Mouse (Mus musculus): Measurements from ENCODE around the gene Rasip1. TPM values are rescaled to one million over a fixed set of nuclear protein-coding genes. Genes with fewer than 3 reads are reported as not detected.
A peak's percentile ranks its signal among the peaks of the same experiment; 100 is the strongest.

The Rasip1 gene
- polyA plus RNA-seq, 1 experiment, result 11.6 TPM

DNA sequence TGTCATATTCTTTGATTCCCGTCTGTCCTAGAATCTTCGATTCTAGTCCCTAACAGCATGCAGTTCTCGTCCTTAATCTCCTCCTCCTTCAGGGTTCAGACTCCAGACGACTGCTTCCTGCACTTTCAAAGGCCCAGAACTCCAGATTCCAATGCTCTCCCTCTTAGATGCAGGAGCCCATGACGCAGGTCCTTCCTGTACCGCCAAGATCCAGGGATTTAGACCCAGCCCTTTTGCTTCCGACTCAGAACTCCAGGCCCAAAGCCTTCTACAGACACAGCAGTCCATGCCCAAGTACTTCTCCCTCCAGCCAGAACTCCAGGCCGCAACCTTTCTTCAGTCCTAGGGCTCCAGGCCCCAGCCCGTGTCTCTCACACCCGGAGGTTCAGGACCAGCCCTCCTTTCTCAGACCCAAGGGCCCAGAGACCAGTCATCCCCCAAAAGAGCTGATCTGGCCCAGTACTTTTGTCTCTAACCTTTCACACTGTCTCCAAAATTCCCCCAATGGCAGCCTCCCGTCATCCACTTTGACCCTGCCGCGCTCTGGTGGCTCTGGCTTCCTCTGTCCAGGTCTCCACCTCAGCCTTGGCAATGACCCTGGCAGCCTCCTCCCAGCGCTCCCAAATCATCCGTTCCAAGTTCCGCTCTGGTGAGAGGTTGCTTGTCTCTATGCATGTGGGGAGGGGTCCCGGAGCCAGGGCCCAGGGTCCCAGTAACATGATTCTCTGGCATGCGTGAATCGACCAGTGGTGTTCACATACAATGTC lies 13.1 kb downstream of the Rasip1 start:
- no peak overlapping the region for H3K27ac ChIP-seq (ENCODE audit: insufficient read depth, low read depth, low read length)
- 82% methylated on average over 19 of the region's 19 CpGs for WGBS
- H3K4me1 ChIP-seq (ENCODE audit: control insufficient read depth, insufficient read depth, insufficient read length, low read length), result peaks cover 4% of the 10 kb centered on the region; the same call in 1 of the 2 replicates
- no peak overlapping the region for H3K4me3 ChIP-seq (ENCODE audit: low read depth, low read length)
- H3K27me3 ChIP-seq (ENCODE audit: control insufficient read depth, insufficient read depth, low read length), result peaks cover 31% of the 10 kb centered on the region
- no peaks in the 10 kb centered on the region for H3K36me3 ChIP-seq (ENCODE audit: control insufficient read depth, insufficient read depth, low read length)
- TF ChIP-seq CTCF (IDR thresholded peaks at IDR 0.05; ENCODE audit: extremely low read depth, insufficient read length, insufficient replicate concordance, low read depth, low read length), result no peak

DNA sequence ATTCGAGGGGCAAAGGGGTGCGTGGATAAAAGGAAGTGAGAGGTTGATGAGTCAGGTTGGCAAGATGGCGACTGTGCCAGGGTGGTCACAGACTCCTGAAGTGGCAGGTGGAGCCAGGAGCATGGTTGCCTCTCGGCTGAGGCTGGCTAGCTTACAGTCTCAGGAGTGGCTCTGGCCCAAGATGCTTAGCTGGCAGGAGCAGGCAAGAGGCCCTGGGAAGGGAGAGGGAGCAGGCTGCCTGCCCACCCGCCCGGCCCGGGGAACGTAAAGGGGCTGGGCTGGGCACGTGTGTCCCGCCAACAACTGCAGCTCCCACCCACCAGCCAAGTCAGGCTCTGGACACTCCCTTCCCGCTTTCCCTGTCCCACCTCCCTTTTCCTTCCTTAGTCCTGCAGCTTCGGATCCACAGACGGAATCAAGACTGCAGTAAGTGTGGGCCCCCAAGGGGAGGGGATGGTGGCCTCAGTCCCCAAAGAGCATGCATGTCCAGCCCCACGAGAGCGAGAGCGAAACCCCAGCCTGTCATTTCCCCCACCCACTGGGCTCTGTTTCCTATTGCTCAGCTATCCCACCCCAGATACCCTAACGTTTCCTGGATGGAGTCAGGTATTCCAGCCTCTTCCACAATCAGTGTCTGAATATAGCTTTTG lies 14.2 kb downstream of the Rasip1 start:
- peaks cover 4% of the 10 kb centered on the region; the same call in 1 of the 2 replicates for H3K4me1 ChIP-seq (ENCODE audit: control insufficient read depth, insufficient read depth, insufficient read length, low read length)
- no peak overlapping the region for H3K27ac ChIP-seq (ENCODE audit: insufficient read depth, low read depth, low read length)
- 40% methylated on average over 17 of the region's 17 CpGs for WGBS
- peak overlapping the region; percentile 28 for H3K4me3 ChIP-seq (ENCODE audit: low read depth, low read length)
- H3K27me3 ChIP-seq (ENCODE audit: control insufficient read depth, insufficient read depth, low read length), result peaks cover 31% of the 10 kb centered on the region
- no peaks in the 10 kb centered on the region for H3K36me3 ChIP-seq (ENCODE audit: control insufficient read depth, insufficient read depth, low read length)
- TF ChIP-seq POLR2A (IDR thresholded peaks at IDR 0.05; ENCODE audit: low read depth, low read length), result no peak

DNA sequence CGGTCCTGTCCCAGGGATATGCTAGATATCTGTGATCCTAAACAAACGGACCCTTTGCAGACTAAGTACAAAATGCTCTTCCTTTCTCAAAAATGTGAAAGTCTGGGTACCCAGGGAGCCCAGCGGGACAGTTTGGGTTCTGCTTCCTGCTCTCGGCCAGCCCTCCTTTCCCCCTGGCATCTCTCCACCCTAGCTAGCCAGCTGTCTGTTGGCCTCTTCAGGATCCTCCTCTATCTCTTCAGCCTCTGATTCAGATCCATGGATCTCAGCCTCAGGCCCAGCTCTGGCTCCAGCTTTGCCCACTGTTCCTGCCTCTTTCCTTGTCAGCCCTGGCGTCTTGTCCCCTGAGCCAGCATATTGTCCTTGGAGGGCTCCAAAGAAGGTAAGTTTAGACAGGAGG lies 14.8 kb downstream of the Rasip1 start:
- H3K27ac ChIP-seq (ENCODE audit: insufficient read depth, low read depth, low read length), result no peak overlapping the region
- H3K27me3 ChIP-seq (ENCODE audit: control insufficient read depth, insufficient read depth, low read length), result peaks cover 29% of the 10 kb centered on the region
- TF ChIP-seq CTCF (IDR thresholded peaks at IDR 0.05; ENCODE audit: extremely low read depth, insufficient read length, insufficient replicate concordance, low read depth, low read length) (no peak), POLR2A (IDR thresholded peaks at IDR 0.05; ENCODE audit: low read depth, low read length) (no peak)
- 69% methylated on average over 5 of the region's 5 CpGs for WGBS
- no peak overlapping the region for H3K4me3 ChIP-seq (ENCODE audit: low read depth, low read length)
- no peaks in the 10 kb centered on the region for H3K36me3 ChIP-seq (ENCODE audit: control insufficient read depth, insufficient read depth, low read length)
- H3K4me1 ChIP-seq (ENCODE audit: control insufficient read depth, insufficient read depth, insufficient read length, low read length), result peaks cover 4% of the 10 kb centered on the region; the same call in 1 of the 2 replicates

DNA sequence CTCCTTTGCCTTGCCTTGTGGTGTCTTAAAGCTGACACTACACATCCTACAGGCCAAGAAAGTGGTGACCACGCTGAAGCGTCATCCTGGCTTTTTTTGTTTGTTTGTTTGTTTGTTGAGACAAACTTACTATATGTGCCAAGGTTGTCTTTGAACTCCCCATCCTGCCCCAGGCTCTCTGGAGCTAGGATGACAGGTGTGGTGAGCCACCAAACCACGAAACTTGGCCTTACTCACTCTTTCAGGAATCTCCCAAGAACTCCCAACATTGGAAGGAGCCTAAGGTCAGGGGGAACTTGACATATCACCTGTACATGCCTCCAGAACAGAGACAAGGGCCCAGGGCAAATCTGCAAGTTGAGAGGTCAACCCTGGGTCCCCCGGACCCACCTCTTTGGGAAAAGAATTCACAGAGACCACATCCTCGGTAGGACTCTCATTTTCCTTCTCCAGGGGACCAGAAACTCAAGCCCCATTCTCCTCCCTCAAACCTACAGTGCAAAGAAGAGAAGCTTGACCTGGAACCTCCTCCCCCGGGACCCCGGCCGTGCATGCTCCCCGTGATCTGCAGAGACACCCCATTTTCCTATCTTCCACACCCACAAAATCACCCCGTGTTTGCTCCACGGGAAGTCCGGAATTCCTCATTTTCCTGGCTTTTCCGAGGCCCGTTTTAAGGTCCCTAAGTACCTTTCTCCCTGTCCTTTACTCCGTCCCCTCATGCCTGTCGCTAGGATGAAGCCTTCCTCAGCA lies 15.4 kb downstream of the Rasip1 start:
- Histone ChIP-seq H3K36me3 (ENCODE audit: control insufficient read depth, insufficient read depth, low read length) (no peaks in the 10 kb centered on the region), H3K4me1 (ENCODE audit: control insufficient read depth, insufficient read depth, insufficient read length, low read length) (peaks cover 4% of the 10 kb centered on the region; the same call in 1 of the 2 replicates), H3K27ac (ENCODE audit: insufficient read depth, low read depth, low read length) (peak overlapping the region; percentile 30), H3K4me3 (ENCODE audit: low read depth, low read length) (peak overlapping the region; percentile 33), H3K27me3 (ENCODE audit: control insufficient read depth, insufficient read depth, low read length) (peaks cover 30% of the 10 kb centered on the region)
- 43% methylated on average over 16 of the region's 16 CpGs for WGBS
- TF ChIP-seq POLR2A (IDR thresholded peaks at IDR 0.05; ENCODE audit: low read depth, low read length) (no peak), CTCF (IDR thresholded peaks at IDR 0.05; ENCODE audit: extremely low read depth, insufficient read length, insufficient replicate concordance, low read depth, low read length) (no peak)

DNA sequence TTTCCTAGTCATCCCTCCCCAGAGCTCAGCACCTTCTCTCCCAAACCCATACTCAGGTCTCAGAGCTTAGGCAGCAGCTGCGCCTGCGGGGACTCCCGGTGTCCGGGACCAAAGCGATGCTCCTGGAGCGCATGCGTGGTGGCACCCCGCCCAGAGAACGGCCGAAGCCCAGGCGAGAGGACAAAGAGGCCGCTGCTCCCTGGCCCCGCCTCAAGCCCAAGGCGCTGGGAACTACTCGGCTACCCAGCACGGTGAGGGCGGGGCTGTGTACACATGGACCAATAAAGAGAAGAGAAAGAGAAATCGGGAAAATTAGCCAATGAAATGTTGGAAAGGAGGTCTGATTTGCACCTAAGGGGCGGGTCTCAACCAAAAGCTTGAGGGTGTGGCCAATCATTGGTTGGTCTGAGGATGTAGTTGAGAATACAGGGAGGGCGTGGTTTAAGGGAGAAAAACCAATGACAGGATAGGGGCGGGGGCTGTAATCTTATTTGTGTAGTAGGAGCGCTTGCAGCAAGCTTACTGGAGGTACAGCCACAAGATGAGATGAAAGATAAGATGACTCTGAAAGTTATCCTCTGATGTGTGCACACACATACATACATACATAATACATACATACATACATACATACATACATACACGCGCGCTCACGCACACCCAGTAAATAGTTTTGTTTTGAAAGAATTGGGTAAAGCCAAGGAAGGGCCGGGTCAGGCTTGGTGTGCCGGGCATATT lies 16.3 kb downstream of the Rasip1 start:
- peak overlapping the region; percentile 30 for H3K27ac ChIP-seq (ENCODE audit: insufficient read depth, low read depth, low read length)
- peaks cover 4% of the 10 kb centered on the region; the same call in 1 of the 2 replicates for H3K4me1 ChIP-seq (ENCODE audit: control insufficient read depth, insufficient read depth, insufficient read length, low read length)
- no peaks in the 10 kb centered on the region for H3K36me3 ChIP-seq (ENCODE audit: control insufficient read depth, insufficient read depth, low read length)
- H3K27me3 ChIP-seq (ENCODE audit: control insufficient read depth, insufficient read depth, low read length), result peaks cover 27% of the 10 kb centered on the region
- H3K4me3 ChIP-seq (ENCODE audit: low read depth, low read length), result peak overlapping the region; percentile 33
- whole genome bisulfite sequencing, result 8% methylated on average over 28 of the region's 28 CpGs
- TF ChIP-seq CTCF (IDR thresholded peaks at IDR 0.05; ENCODE audit: extremely low read depth, insufficient read length, insufficient replicate concordance, low read depth, low read length) (no peak), POLR2A (IDR thresholded peaks at IDR 0.05; ENCODE audit: low read depth, low read length) (no peak)

DNA sequence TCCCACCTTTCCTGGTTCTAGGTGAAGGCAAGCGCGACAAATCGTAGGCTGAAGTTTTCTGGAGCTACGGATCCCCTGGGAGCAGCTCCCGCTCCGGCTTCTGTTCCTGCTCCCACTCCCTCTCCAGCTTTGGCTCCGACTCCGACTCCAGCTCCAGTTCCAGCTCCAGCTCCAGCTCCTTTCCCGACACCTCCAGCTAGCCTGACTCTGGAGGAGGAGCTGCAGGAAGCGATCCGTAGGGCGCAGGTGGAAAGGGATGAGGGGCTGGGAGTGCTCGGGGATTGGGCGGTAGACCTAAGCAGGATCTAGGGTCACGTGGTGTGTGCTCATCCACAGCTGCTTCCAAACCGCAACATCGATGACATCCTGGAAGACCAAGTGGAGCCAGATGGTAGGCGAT lies 16.9 kb downstream of the Rasip1 start:
- WGBS, result 27% methylated on average over 18 of the region's 18 CpGs
- TF ChIP-seq CTCF (IDR thresholded peaks at IDR 0.05; ENCODE audit: extremely low read depth, insufficient read length, insufficient replicate concordance, low read depth, low read length) (no peak), POLR2A (IDR thresholded peaks at IDR 0.05; ENCODE audit: low read depth, low read length) (no peak)
- Histone ChIP-seq H3K4me1 (ENCODE audit: control insufficient read depth, insufficient read depth, insufficient read length, low read length) (peaks cover 4% of the 10 kb centered on the region; the same call in 1 of the 2 replicates), H3K27ac (ENCODE audit: insufficient read depth, low read depth, low read length) (no peak overlapping the region; the same call in 1 of the 2 replicates), H3K27me3 (ENCODE audit: control insufficient read depth, insufficient read depth, low read length) (peaks cover 27% of the 10 kb centered on the region), H3K36me3 (ENCODE audit: control insufficient read depth, insufficient read depth, low read length) (no peaks in the 10 kb centered on the region), H3K4me3 (ENCODE audit: low read depth, low read length) (peak overlapping the region; percentile 17)

Data from small intestine, adult 2 months (tissue).